In the genomic region with DNA sequence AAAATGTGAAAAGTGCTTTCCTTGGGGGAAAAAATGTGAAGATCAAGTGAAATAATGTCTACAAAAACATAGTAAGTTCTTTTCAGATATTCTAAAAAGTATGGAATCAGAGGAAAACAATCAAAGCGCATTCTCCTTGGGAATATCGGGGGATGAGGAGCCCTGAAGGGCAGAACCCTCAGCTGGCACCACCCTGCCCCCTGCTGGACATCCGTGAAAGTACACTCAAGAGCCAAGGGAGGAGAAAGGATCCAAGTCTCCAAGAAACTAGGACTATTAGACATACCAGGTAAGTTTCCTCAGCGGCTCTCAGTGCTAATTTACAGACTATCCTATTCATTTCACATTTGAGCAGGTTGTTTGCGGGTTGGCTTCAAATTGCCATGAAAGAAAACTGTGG, we compare ENCODE assay signal across 10 mouse cellular contexts. TPM values are rescaled to one million over a fixed set of nuclear protein-coding genes. Genes with fewer than 3 reads are reported as not detected.
A peak's percentile ranks its signal among the peaks of the same experiment; 100 is the strongest.
DNase-seq lines count a peak whose midpoint lies in the region; ATAC-seq and TF ChIP-seq lines count a peak whose summit lies in the region.
"Had no signal": no experiment of that assay in that cellular context is flagged by ENCODE, and none has a peak within 500 bp of the region (broad histone marks: within the 10 kb centered on the region; RNA-seq: fewer than 3 reads in every experiment).

No protein-coding gene starts in this region.

- peak; percentile 63 for TF ChIP-seq RAD21 in CH12.LX (IDR thresholded peaks at IDR 0.05; ENCODE audit: low read depth, low read length)

- no peaks in the 10 kb centered on the region for H3K27me3 ChIP-seq in CH12.LX (replicated peaks)
- no peaks in the 10 kb centered on the region for H3K27me3 ChIP-seq in forebrain, postnatal 0 days (ENCODE audit: insufficient read depth, low read length)
- H3K27me3 ChIP-seq: stomach, embryonic 15.5 days had no signal

- peak; percentile 47; the same call in 1 of the 2 replicates for ATAC-seq in forebrain, postnatal 0 days
- no peak for ATAC-seq in erythroid progenitor cell, adult 5-6 weeks (replicated peaks; ENCODE audit: low FRiP score, poor library complexity, severe bottlenecking)

- TF ChIP-seq POLR2A in CH12.LX (IDR thresholded peaks at IDR 0.05; ENCODE audit: low read depth, low read length): no peak
- TF ChIP-seq POLR2A in lung, adult 2 months (IDR thresholded peaks at IDR 0.05; ENCODE audit: borderline replicate concordance, extremely low read depth, low read depth, low read length): no peak

- no peak overlapping the region for H3K4me3 ChIP-seq in CH12.LX (replicated peaks in 1 of 3; ENCODE audit: low read depth in 2 of 3, low read length in 2 of 3, poor library complexity in 1 of 3)
- no peak overlapping the region for H3K4me3 ChIP-seq in forebrain, postnatal 0 days (ENCODE audit: low read depth, low read length)
- no peak overlapping the region for H3K4me3 ChIP-seq in lung, adult 2 months (replicated peaks; ENCODE audit: extremely low read depth, low read depth, low read length)
- H3K4me3 ChIP-seq: stomach, embryonic 15.5 days had no signal

- no peak overlapping the region for H3K27ac ChIP-seq in CH12.LX (ENCODE audit: insufficient read depth, low read depth)
- H3K27ac ChIP-seq in forebrain, postnatal 0 days (ENCODE audit: low read depth, low read length): no peak overlapping the region
- H3K27ac ChIP-seq: stomach, embryonic 15.5 days had no signal

- TF ChIP-seq EP300 in CH12.LX (IDR thresholded peaks at IDR 0.05; ENCODE audit: low read length): no peak

- dilution Hi-C loops in CH12.LX (cut with MboI; ENCODE audit: extremely low pct_ligation_motif_present, extremely low pct_unique_long_range_greater_than_20kb, low sequenced_read_pairs): no loop called here

- TF ChIP-seq CTCF in CH12.LX (conservative IDR thresholded peaks at IDR 0.05 in 1 of 2, IDR thresholded peaks at IDR 0.05 in 1 of 2; ENCODE audit: low read depth in 2 of 2, low read length in 2 of 2): peak; percentile 61 to 82
- TF ChIP-seq CTCF in forebrain, postnatal 0 days (IDR thresholded peaks at IDR 0.05; ENCODE audit: low read depth): peak; percentile 82
- peak; percentile 81 for TF ChIP-seq CTCF in lung, adult 2 months (IDR thresholded peaks at IDR 0.05; ENCODE audit: insufficient read depth, low read length)

- H3K9ac ChIP-seq in CH12.LX (ENCODE audit: insufficient read depth, low read depth): no peak overlapping the region
- H3K9ac ChIP-seq in forebrain, postnatal 0 days: no peak overlapping the region
- H3K9ac ChIP-seq: stomach, embryonic 15.5 days had no signal

- no peaks in the 10 kb centered on the region for H3K79me2 ChIP-seq in CH12.LX (replicated peaks; ENCODE audit: control insufficient read depth, extremely low read depth, insufficient read depth, poor library complexity, severe bottlenecking)

- H3K36me3 ChIP-seq in CH12.LX (replicated peaks in 1 of 2; ENCODE audit: control insufficient read depth in 1 of 2, insufficient read depth in 1 of 2, low read length in 1 of 2): no peaks in the 10 kb centered on the region
- H3K36me3 ChIP-seq in forebrain, postnatal 0 days (ENCODE audit: insufficient read depth): no peaks in the 10 kb centered on the region
- H3K36me3 ChIP-seq: stomach, embryonic 15.5 days had no signal

- peaks cover 0 to 6% of the 10 kb centered on the region in 2 experiments; a peak in 1 of 4 replicates for H3K4me1 ChIP-seq in CH12.LX (ENCODE audit: control insufficient read depth in 1 of 2, insufficient read depth in 2 of 2)
- no peaks in the 10 kb centered on the region for H3K4me1 ChIP-seq in forebrain, postnatal 0 days (ENCODE audit: insufficient read depth)
- no peaks in the 10 kb centered on the region for H3K4me1 ChIP-seq in lung, adult 2 months (ENCODE audit: control insufficient read depth, insufficient read depth, low read length)

- in situ Hi-C loops in CH12.LX (cut with MboI; ENCODE audit: low pct_ligation_motif_present, low pct_unique_long_range_greater_than_20kb, low sequenced_read_pairs): loop anchor here (25.0 kb wide), 2 partner anchors 394 to 994 kb away; no protein-coding TSS in a partner anchor

- no peak overlapping the region for H3K4me2 ChIP-seq in CH12.LX (ENCODE audit: insufficient read depth, low read depth, poor library complexity, severe bottlenecking)
- no peak overlapping the region for H3K4me2 ChIP-seq in forebrain, postnatal 0 days (ENCODE audit: low read depth)
- H3K4me2 ChIP-seq: stomach, embryonic 15.5 days had no signal

- WGBS in forebrain, postnatal 0 days: 11% methylated on average over 5 of the region's 5 CpGs
- WGBS in lung, adult 2 months: 11% methylated on average over 5 of the region's 5 CpGs

- DNase-seq in 416B (ENCODE audit: low read depth) (peak; percentile 37), CH12.LX (ENCODE audit: extremely low read depth) (peak; percentile 42)
- peak; percentile 15 for DNase-seq in c-Kit-positive CD71-positive TER-119-negative erythroid progenitor cells, embryonic 14.5 days (ENCODE audit: low read depth)
- DNase-seq in forebrain, postnatal 0 days: peak; percentile 77
- DNase-seq in kidney, postnatal 36 days: peak; percentile 68 to 92
- DNase-seq in lung, adult 2 months: peak; percentile 76
- peak; percentile 44 to 77 for DNase-seq in right cerebral cortex, postnatal 10 days (ENCODE audit: low spot score in 2 of 2)

- no peaks in the 10 kb centered on the region for H3K9me3 ChIP-seq in CH12.LX (replicated peaks; ENCODE audit: low read length)
- H3K9me3 ChIP-seq in forebrain, postnatal 0 days (ENCODE audit: low read length): no peaks in the 10 kb centered on the region
- H3K9me3 ChIP-seq: stomach, embryonic 15.5 days had no signal

TF ChIP-seq in CH12.LX, 34 proteins besides CTCF, POLR2A, EP300 and RAD21:
- TF ChIP-seq SMC3 (IDR thresholded peaks at IDR 0.05; ENCODE audit: low read depth, low read length) (peak; percentile 65), PAX5 (IDR thresholded peaks at IDR 0.05; ENCODE audit: low read length) (no peak), ETS1 (conservative IDR thresholded peaks at IDR 0.05; ENCODE audit: low read depth, low read length) (no peak), NELFE (IDR thresholded peaks at IDR 0.05; ENCODE audit: low read depth, low read length) (no peak), HCFC1 (IDR thresholded peaks at IDR 0.05; ENCODE audit: low read depth, low read length) (no peak), TBP (conservative IDR thresholded peaks at IDR 0.05; ENCODE audit: low read depth, low read length) (no peak), ELF1 (IDR thresholded peaks at IDR 0.05; ENCODE audit: low read depth, low read length) (no peak), JUND (conservative IDR thresholded peaks at IDR 0.05; ENCODE audit: low read depth, low read length) (no peak), SIN3A (IDR thresholded peaks at IDR 0.05; ENCODE audit: low read length) (no peak), MXI1 (IDR thresholded peaks at IDR 0.05; ENCODE audit: low read depth, low read length) (no peak), ZNF384 (IDR thresholded peaks at IDR 0.05; ENCODE audit: low read depth, low read length) (0 out of 2 replicates have a peak, but pooled peaks have one; percentile 8)

RNA-seq across cellular contexts. Expression of a gene that starts 28.8 kb away (rescaled TPM):
- total RNA-seq in CH12.LX (2012; rRNA removed) (not detected in 2 replicates), CH12.LX (2014; rRNA removed) (not detected in 2 replicates)
- not detected in 2 replicates for polyA plus RNA-seq in CH12.LX (2012; ENCODE audit: insufficient read length, low read depth)
- total RNA-seq in forebrain, postnatal 0 days (2014; rRNA removed): 6.9 and 16.5 TPM in 2 replicates
- polyA plus RNA-seq in forebrain, postnatal 0 days (2015; fragmentation: Nextera tagmentation; extraction: Ambion mirVana): 16.2 and 22.6 TPM in 2 replicates
- 0.67 and 4.9 TPM in 2 replicates for polyA plus RNA-seq in lung, adult 2 months (2012; rRNA removed)
- total RNA-seq in erythroid progenitor cell, adult 5-6 weeks (2015; ENCODE audit: low replicate concordance): not detected in 2 replicates
- not detected in 2 replicates for total RNA-seq in erythroid progenitor cell, adult 5-6 weeks (2017; ENCODE audit: low replicate concordance)
- total RNA-seq: hematopoietic stem cell, adult 5-6 weeks had no signal

Comparison
In these comparisons a context has a peak if more than half of its experiments do, and no peak if none do; other contexts are left out.
1. DNase-seq: peak in every context shown above with its lines; median percentile 80 in kidney, postnatal 36 days; 77 in forebrain, postnatal 0 days; 76 in lung, adult 2 months; 60 in right cerebral cortex, postnatal 10 days; 42 in CH12.LX; 37 in 416B; 15 in c-Kit-positive CD71-positive TER-119-negative erythroid progenitor cells, embryonic 14.5 days.